Mouse (Mus musculus) hematopoietic multipotent progenitor cell, adult 10-12 weeks (in vitro differentiated cells): ENCODE results near the gene Hist1h3e. TPM values are rescaled to one million over a fixed set of nuclear protein-coding genes. Genes with fewer than 3 reads are reported as not detected.

Experiments
- polyA plus RNA-seq: library from polyadenylated mRNA; stranded (reverse); fragments of >175 nt; gene quantifications from 2 replicates; pipeline ENCODE4 v1.2.3, GENCODE M21; 2012; ENCODE audit warnings: low replicate concordance

Hist1h3e gene
- 3.2 and 3.6 TPM in 2 replicates for polyA plus RNA-seq

GRCm38 (mm10) chr13:23561883-23562659, at the start of gene Hist1h3e:
Gene Hist1h3e, minus strand, starts transcription at chr13:23562369.

GRCm38 (mm10) chr13:23581408-23582218, 19.4 kb upstream of the Hist1h3e start, which contains the start of gene Hist1h4d:
Gene Hist1h4d, plus strand, starts transcription at chr13:23581598.

GRCm38 (mm10) chr13:23575271-23575851, 13.2 kb upstream of the Hist1h3e start, which contains the start of gene Hist1h3d:
Gene Hist1h3d, plus strand, starts transcription at chr13:23575763.

GRCm38 (mm10) chr13:23573898-23574524, 11.8 kb upstream of the Hist1h3e start, which contains the start of the genes Hist1h2bf and Hist1h2ad:
Gene Hist1h2bf, minus strand, starts transcription at chr13:23574196.
Gene Hist1h2ad, plus strand, starts transcription at chr13:23574381.

GRCm38 (mm10) chr13:23571022-23571503, 8.9 kb upstream of the Hist1h3e start, which contains the start of the genes Hist1h2ae and Hist1h2bg:
Gene Hist1h2ae, minus strand, starts transcription at chr13:23571220.
Gene Hist1h2bg, plus strand, starts transcription at chr13:23571396.

GRCm38 (mm10) chr13:23552962-23553361, 9.2 kb downstream of the Hist1h3e start, which contains the start of gene Hist1h1d:
Gene Hist1h1d, plus strand, starts transcription at chr13:23553262.

GRCm38 (mm10) chr13:23551146-23551834, 10.9 kb downstream of the Hist1h3e start, which contains the start of gene Hist1h4f:
Gene Hist1h4f, minus strand, starts transcription at chr13:23551648.

GRCm38 (mm10) chr13:23543965-23544786, 18.0 kb downstream of the Hist1h3e start, which contains the start of gene Hist1h3f:
Gene Hist1h3f, plus strand, starts transcription at chr13:23544052.

GRCm38 (mm10) chr13:23542999-23543607, 19.1 kb downstream of the Hist1h3e start, which contains the start of gene Hist1h2bh:
Gene Hist1h2bh, minus strand, starts transcription at chr13:23543392.

GRCm38 (mm10) chr13:23535137-23536075, 26.8 kb downstream of the Hist1h3e start, which contains the start of gene Hist1h3g:
Gene Hist1h3g, plus strand, starts transcription at chr13:23535422.

GRCm38 (mm10) chr13:23533560-23534367, 28.4 kb downstream of the Hist1h3e start, which contains the start of gene Hist1h2af:
Gene Hist1h2af, plus strand, starts transcription at chr13:23533906.

GRCm38 (mm10) chr13:23530901-23531875, 31.0 kb downstream of the Hist1h3e start, which contains the start of gene Hist1h4h:
Gene Hist1h4h, plus strand, starts transcription at chr13:23531050.

